Mouse (Mus musculus) lung, embryonic 15.5 days (tissue): ENCODE data around the gene Slc5a6. TPM values are rescaled to one million over a fixed set of nuclear protein-coding genes. Genes with fewer than 3 reads are reported as not detected.

Source experiments
- ATAC-seq: fragments of 200-750 bp; cut with Nextera tagmentation; 2 replicates; pipeline ENCODE4 v1.8.0; 2017; ENCODE audit warnings: moderate number of reproducible peaks, borderline replicate concordance; ENCODE audit not compliant: low FRiP score, low TSS enrichment; ENCODE audit errors: extremely low read depth
- H3K27ac ChIP-seq: fragments of 300-500 bp; sonication (generic); 2 replicates; pipeline ENCODE4 v1.5.1; 2015; ENCODE audit warnings: moderate library complexity, mild to moderate bottlenecking, inconsistent platforms
- H3K27me3 ChIP-seq: fragments of 300-500 bp; sonication (generic); 2 replicates; pipeline ENCODE4 v1.6.1; 2015; ENCODE audit warnings: inconsistent platforms
- H3K36me3 ChIP-seq: fragments of 300-500 bp; sonication (generic); 2 replicates; pipeline ENCODE4 v1.6.1; 2015; ENCODE audit warnings: inconsistent platforms
- H3K4me1 ChIP-seq: fragments of 300-500 bp; sonication (generic); 2 replicates; pipeline ENCODE4 v1.6.1; 2015; ENCODE audit warnings: inconsistent platforms
- H3K4me2 ChIP-seq: fragments of 300-500 bp; sonication (generic); 2 replicates; pipeline ENCODE4 v1.6.1; 2015; ENCODE audit warnings: inconsistent platforms, mild to moderate bottlenecking, moderate library complexity
- H3K4me3 ChIP-seq: fragments of 300-500 bp; sonication (generic); 2 replicates; pipeline ENCODE4 v1.5.1; 2015; ENCODE audit warnings: mild to moderate bottlenecking, inconsistent platforms
- H3K9ac ChIP-seq: fragments of 300-500 bp; sonication (generic); 2 replicates; pipeline ENCODE4 v1.6.1; 2015; ENCODE audit warnings: inconsistent platforms
- H3K9me3 ChIP-seq: fragments of 300-500 bp; sonication (generic); 2 replicates; pipeline ENCODE4 v1.6.1; 2016; ENCODE audit warnings: inconsistent platforms
- WGBS: fragments of 180-500 bp; shearing (Covaris S2); methylation state at CpG from one replicate; pipeline ENCODE4 v1.1.7; 2015; 5-methylcytosine and 5-hydroxymethylcytosine counted together
- polyA plus RNA-seq: library from polyadenylated mRNA; unstranded; fragments of >200 nt; fragmentation: Nextera tagmentation; extraction: Ambion mirVana; gene quantifications from 2 replicates; pipeline ENCODE4 v1.2.1, GENCODE M21; 2015

Slc5a6 gene
- polyA plus RNA-seq, 1 experiment from 2014 or later = 8.1 TPM

- H3K27ac ChIP-seq = no peak overlapping the region
- H3K4me2 ChIP-seq = no peak overlapping the region
- WGBS = 60% methylated on average over 11 of the region's 11 CpGs
- no peaks in the 10 kb centered on the region for H3K9me3 ChIP-seq
- no peak for ATAC-seq
- 0 out of 2 replicates have a peak, but pooled peaks cover under 1% of the 10 kb centered on the region for H3K4me1 ChIP-seq
- no peaks in the 10 kb centered on the region for H3K36me3 ChIP-seq
- no peak overlapping the region for H3K4me3 ChIP-seq
- no peaks in the 10 kb centered on the region for H3K27me3 ChIP-seq
- H3K9ac ChIP-seq = no peak overlapping the region
Measured at GRCm38 (mm10) chr5:30994910-30995635, 53.7 kb downstream of the Slc5a6 start.

GRCm38 (mm10) chr5:30994074-30994473 is 54.6 kb downstream of the Slc5a6 start:
- H3K27me3 ChIP-seq = no peaks in the 10 kb centered on the region
- no peak overlapping the region for H3K27ac ChIP-seq
- no peak overlapping the region for H3K9ac ChIP-seq
- no peak overlapping the region for H3K4me3 ChIP-seq
- ATAC-seq = no peak
- H3K36me3 ChIP-seq = no peaks in the 10 kb centered on the region
- no peak overlapping the region for H3K4me2 ChIP-seq
- WGBS = 63% methylated on average over 3 of the region's 3 CpGs
- no peaks in the 10 kb centered on the region for H3K4me1 ChIP-seq
- H3K9me3 ChIP-seq = no peaks in the 10 kb centered on the region

GRCm38 (mm10) chr5:30992980-30993676 is 55.6 kb downstream of the Slc5a6 start:
- H3K27me3 ChIP-seq = no peaks in the 10 kb centered on the region
- H3K9ac ChIP-seq = no peak overlapping the region
- no peaks in the 10 kb centered on the region for H3K4me1 ChIP-seq
- H3K4me2 ChIP-seq = no peak overlapping the region
- ATAC-seq = no peak
- no peaks in the 10 kb centered on the region for H3K9me3 ChIP-seq
- 66% methylated on average over 5 of the region's 5 CpGs for WGBS
- H3K27ac ChIP-seq = no peak overlapping the region
- H3K36me3 ChIP-seq = no peaks in the 10 kb centered on the region
- H3K4me3 ChIP-seq = no peak overlapping the region

Other genes with a start within 250 kb of the Slc5a6 start
- 19.4 and 21.7 TPM in 2 replicates for gene Mapre3, start 234.3 kb downstream of the Slc5a6 start, polyA plus RNA-seq
- gene Tmem214, start 180.9 kb downstream of the Slc5a6 start, polyA plus RNA-seq = 78.4 and 79.8 TPM in 2 replicates
- 20.4 and 21.0 TPM in 2 replicates for gene Agbl5, start 160.2 kb downstream of the Slc5a6 start, polyA plus RNA-seq
- gene Ost4, start 141.1 kb downstream of the Slc5a6 start, polyA plus RNA-seq = 421 and 449 TPM in 2 replicates
- gene Emilin1, start 135.5 kb downstream of the Slc5a6 start, polyA plus RNA-seq = 228 and 233 TPM in 2 replicates
- gene Khk, start 127.5 kb downstream of the Slc5a6 start, polyA plus RNA-seq = 11.8 and 14.6 TPM in 2 replicates
- 2.3 and 2.4 TPM in 2 replicates for gene Cgref1, start 103.3 kb downstream of the Slc5a6 start, polyA plus RNA-seq
- 135 TPM in 2 replicates for gene Preb, start 88.6 kb downstream of the Slc5a6 start, polyA plus RNA-seq
- gene Tcf23, start 80.3 kb downstream of the Slc5a6 start, polyA plus RNA-seq = 0.29 and 0.35 TPM in 2 replicates
- 149 and 154 TPM in 2 replicates for gene Atraid, start 612 bp downstream of the Slc5a6 start, polyA plus RNA-seq
- 27.5 and 29.6 TPM in 2 replicates for gene Cad, start 5.9 kb upstream of the Slc5a6 start, polyA plus RNA-seq
- gene Dnajc5g, start 57.4 kb upstream of the Slc5a6 start, polyA plus RNA-seq = not detected in 2 replicates
- 0.25 and 0.29 TPM in 2 replicates for gene Slc30a3, start 59.3 kb upstream of the Slc5a6 start, polyA plus RNA-seq
- gene Trim54, start 67.8 kb upstream of the Slc5a6 start, polyA plus RNA-seq = 0.36 and 0.70 TPM in 2 replicates
- gene Ucn, start 89.9 kb upstream of the Slc5a6 start, polyA plus RNA-seq = not detected in 2 replicates
- gene Mpv17, start 105.3 kb upstream of the Slc5a6 start, polyA plus RNA-seq = 51.3 and 60.6 TPM in 2 replicates
- 1.1 and 1.4 TPM in 2 replicates for gene Gm29609, start 131.0 kb upstream of the Slc5a6 start, polyA plus RNA-seq
- gene Gtf3c2, start 131.2 kb upstream of the Slc5a6 start, polyA plus RNA-seq = 68.4 and 69.3 TPM in 2 replicates
- 146 and 147 TPM in 2 replicates for gene Snx17, start 144.3 kb upstream of the Slc5a6 start, polyA plus RNA-seq
- 61.2 and 64.3 TPM in 2 replicates for gene Eif2b4, start 144.5 kb upstream of the Slc5a6 start, polyA plus RNA-seq
- gene Zfp513, start 153.4 kb upstream of the Slc5a6 start, polyA plus RNA-seq = 8.8 and 9.5 TPM in 2 replicates
- gene Ppm1g, start 171.8 kb upstream of the Slc5a6 start, polyA plus RNA-seq = 141 and 144 TPM in 2 replicates
- 155 and 167 TPM in 2 replicates for gene Nrbp1, start 191.9 kb upstream of the Slc5a6 start, polyA plus RNA-seq
- gene Gm9970, start 192.3 kb upstream of the Slc5a6 start, polyA plus RNA-seq = 0.40 and 0.64 TPM in 2 replicates
- 36.4 and 37.9 TPM in 2 replicates for gene Krtcap3, start 202.8 kb upstream of the Slc5a6 start, polyA plus RNA-seq
- 33.8 and 37.2 TPM in 2 replicates for gene Ift172, start 242.2 kb upstream of the Slc5a6 start, polyA plus RNA-seq
- gene Fndc4, start 247.2 kb upstream of the Slc5a6 start, polyA plus RNA-seq = 51.5 and 54.8 TPM in 2 replicates
- gene Gckr, start 248.5 kb upstream of the Slc5a6 start, polyA plus RNA-seq = 0.07 and 0.16 TPM in 2 replicates